Mouse (Mus musculus): ENCODE data around the gene Gm21981. TPM values are rescaled to one million over a fixed set of nuclear protein-coding genes. Genes with fewer than 3 reads are reported as not detected.

Gm21981 gene
- polyA plus RNA-seq, 1 experiment, result 1.4 TPM

GRCm38 (mm10) chr17:47715037-47715436 lies 20.8 kb upstream of the Gm21981 start:
- no peaks in the 10 kb centered on the region for H3K36me3 ChIP-seq (ENCODE audit: control insufficient read depth, insufficient read depth, low read length)
- H3K4me3 ChIP-seq (ENCODE audit: control insufficient read depth, insufficient read depth, low read length), result no peak overlapping the region
- no peaks in the 10 kb centered on the region for H3K4me1 ChIP-seq (replicated peaks; ENCODE audit: control insufficient read depth, insufficient read depth, low read length)
- DNase-seq, result no peak
- no peak overlapping the region for H3K27ac ChIP-seq (ENCODE audit: control insufficient read depth, insufficient read depth, low read length)
- no peak for TF ChIP-seq CTCF (IDR thresholded peaks at IDR 0.05; ENCODE audit: borderline replicate concordance, control insufficient read depth, extremely low read depth, insufficient read depth, low read length, poor library complexity)
- TF ChIP-seq POLR2A (IDR thresholded peaks at IDR 0.05; ENCODE audit: control insufficient read depth, extremely low read depth, insufficient read depth, low read length, poor library complexity), result no peak
- no peaks in the 10 kb centered on the region for H3K27me3 ChIP-seq (ENCODE audit: control insufficient read depth, insufficient read depth, low read length)
- 12% methylated on average over 3 of the region's 3 CpGs for WGBS

- Histone ChIP-seq H3K27ac (ENCODE audit: control insufficient read depth, insufficient read depth, low read length) (no peak overlapping the region), H3K36me3 (ENCODE audit: control insufficient read depth, insufficient read depth, low read length) (no peaks in the 10 kb centered on the region), H3K27me3 (ENCODE audit: control insufficient read depth, insufficient read depth, low read length) (no peaks in the 10 kb centered on the region), H3K4me3 (ENCODE audit: control insufficient read depth, insufficient read depth, low read length) (no peak overlapping the region), H3K4me1 (replicated peaks; ENCODE audit: control insufficient read depth, insufficient read depth, low read length) (no peaks in the 10 kb centered on the region)
- no peak for TF ChIP-seq POLR2A (IDR thresholded peaks at IDR 0.05; ENCODE audit: control insufficient read depth, extremely low read depth, insufficient read depth, low read length, poor library complexity)
- no peak for TF ChIP-seq CTCF (IDR thresholded peaks at IDR 0.05; ENCODE audit: borderline replicate concordance, control insufficient read depth, extremely low read depth, insufficient read depth, low read length, poor library complexity)
- WGBS, result 78% methylated on average over 21 of the region's 22 CpGs
- DNase-seq, result no peak
Observed at GRCm38 (mm10) chr17:47712889-47713571, 18.8 kb upstream of the Gm21981 start.

- Histone ChIP-seq H3K27me3 (ENCODE audit: control insufficient read depth, insufficient read depth, low read length) (no peaks in the 10 kb centered on the region), H3K36me3 (ENCODE audit: control insufficient read depth, insufficient read depth, low read length) (no peaks in the 10 kb centered on the region), H3K27ac (ENCODE audit: control insufficient read depth, insufficient read depth, low read length) (no peak overlapping the region), H3K4me1 (replicated peaks; ENCODE audit: control insufficient read depth, insufficient read depth, low read length) (no peaks in the 10 kb centered on the region), H3K4me3 (ENCODE audit: control insufficient read depth, insufficient read depth, low read length) (no peak overlapping the region)
- TF ChIP-seq CTCF (IDR thresholded peaks at IDR 0.05; ENCODE audit: borderline replicate concordance, control insufficient read depth, extremely low read depth, insufficient read depth, low read length, poor library complexity), result no peak
- no peak for TF ChIP-seq POLR2A (IDR thresholded peaks at IDR 0.05; ENCODE audit: control insufficient read depth, extremely low read depth, insufficient read depth, low read length, poor library complexity)
- DNase-seq, result no peak
- 88% methylated on average over 6 of the region's 6 CpGs for WGBS
Observed at GRCm38 (mm10) chr17:47711883-47712282, 17.6 kb upstream of the Gm21981 start.

- H3K36me3 ChIP-seq (ENCODE audit: control insufficient read depth, insufficient read depth, low read length), result no peaks in the 10 kb centered on the region
- TF ChIP-seq POLR2A (IDR thresholded peaks at IDR 0.05; ENCODE audit: control insufficient read depth, extremely low read depth, insufficient read depth, low read length, poor library complexity) (no peak), CTCF (IDR thresholded peaks at IDR 0.05; ENCODE audit: borderline replicate concordance, control insufficient read depth, extremely low read depth, insufficient read depth, low read length, poor library complexity) (no peak)
- no peaks in the 10 kb centered on the region for H3K4me1 ChIP-seq (replicated peaks; ENCODE audit: control insufficient read depth, insufficient read depth, low read length)
- no peaks in the 10 kb centered on the region for H3K27me3 ChIP-seq (ENCODE audit: control insufficient read depth, insufficient read depth, low read length)
- WGBS, result 14% methylated on average over 3 of the region's 3 CpGs
- no peak for DNase-seq
- no peak overlapping the region for H3K27ac ChIP-seq (ENCODE audit: control insufficient read depth, insufficient read depth, low read length)
- H3K4me3 ChIP-seq (ENCODE audit: control insufficient read depth, insufficient read depth, low read length), result no peak overlapping the region
Observed at GRCm38 (mm10) chr17:47710036-47710435, 15.8 kb upstream of the Gm21981 start.

- no peaks in the 10 kb centered on the region for H3K36me3 ChIP-seq (ENCODE audit: control insufficient read depth, insufficient read depth, low read length)
- no peaks in the 10 kb centered on the region for H3K27me3 ChIP-seq (ENCODE audit: control insufficient read depth, insufficient read depth, low read length)
- H3K4me1 ChIP-seq (replicated peaks; ENCODE audit: control insufficient read depth, insufficient read depth, low read length), result no peaks in the 10 kb centered on the region
- no peak overlapping the region for H3K27ac ChIP-seq (ENCODE audit: control insufficient read depth, insufficient read depth, low read length)
- no peak for DNase-seq
- TF ChIP-seq POLR2A (IDR thresholded peaks at IDR 0.05; ENCODE audit: control insufficient read depth, extremely low read depth, insufficient read depth, low read length, poor library complexity) (no peak), CTCF (IDR thresholded peaks at IDR 0.05; ENCODE audit: borderline replicate concordance, control insufficient read depth, extremely low read depth, insufficient read depth, low read length, poor library complexity) (no peak)
- no peak overlapping the region for H3K4me3 ChIP-seq (ENCODE audit: control insufficient read depth, insufficient read depth, low read length)
- WGBS, result 92% methylated on average over 4 of the region's 4 CpGs
Observed at GRCm38 (mm10) chr17:47708972-47709371, 14.7 kb upstream of the Gm21981 start.

GRCm38 (mm10) chr17:47707961-47708360 lies 13.7 kb upstream of the Gm21981 start:
- DNase-seq, result no peak
- Histone ChIP-seq H3K36me3 (ENCODE audit: control insufficient read depth, insufficient read depth, low read length) (no peaks in the 10 kb centered on the region), H3K27me3 (ENCODE audit: control insufficient read depth, insufficient read depth, low read length) (no peaks in the 10 kb centered on the region), H3K27ac (ENCODE audit: control insufficient read depth, insufficient read depth, low read length) (no peak overlapping the region), H3K4me1 (replicated peaks; ENCODE audit: control insufficient read depth, insufficient read depth, low read length) (no peaks in the 10 kb centered on the region), H3K4me3 (ENCODE audit: control insufficient read depth, insufficient read depth, low read length) (no peak overlapping the region)
- TF ChIP-seq POLR2A (IDR thresholded peaks at IDR 0.05; ENCODE audit: control insufficient read depth, extremely low read depth, insufficient read depth, low read length, poor library complexity) (no peak), CTCF (IDR thresholded peaks at IDR 0.05; ENCODE audit: borderline replicate concordance, control insufficient read depth, extremely low read depth, insufficient read depth, low read length, poor library complexity) (no peak)
- 85% methylated on average over 3 of the region's 3 CpGs for WGBS

GRCm38 (mm10) chr17:47706196-47706595 lies 11.9 kb upstream of the Gm21981 start:
- Histone ChIP-seq H3K36me3 (ENCODE audit: control insufficient read depth, insufficient read depth, low read length) (no peaks in the 10 kb centered on the region), H3K27ac (ENCODE audit: control insufficient read depth, insufficient read depth, low read length) (no peak overlapping the region), H3K4me1 (replicated peaks; ENCODE audit: control insufficient read depth, insufficient read depth, low read length) (no peaks in the 10 kb centered on the region), H3K27me3 (ENCODE audit: control insufficient read depth, insufficient read depth, low read length) (no peaks in the 10 kb centered on the region), H3K4me3 (ENCODE audit: control insufficient read depth, insufficient read depth, low read length) (no peak overlapping the region)
- DNase-seq, result no peak
- WGBS, result 89% methylated on average over 1 of the region's 1 CpGs
- TF ChIP-seq POLR2A (IDR thresholded peaks at IDR 0.05; ENCODE audit: control insufficient read depth, extremely low read depth, insufficient read depth, low read length, poor library complexity), result no peak
- TF ChIP-seq CTCF (IDR thresholded peaks at IDR 0.05; ENCODE audit: borderline replicate concordance, control insufficient read depth, extremely low read depth, insufficient read depth, low read length, poor library complexity), result no peak

All from thymus, adult 2 months (tissue).